Mouse (Mus musculus): ENCODE results near the gene Ckm.

Gene Ckm

DNA sequence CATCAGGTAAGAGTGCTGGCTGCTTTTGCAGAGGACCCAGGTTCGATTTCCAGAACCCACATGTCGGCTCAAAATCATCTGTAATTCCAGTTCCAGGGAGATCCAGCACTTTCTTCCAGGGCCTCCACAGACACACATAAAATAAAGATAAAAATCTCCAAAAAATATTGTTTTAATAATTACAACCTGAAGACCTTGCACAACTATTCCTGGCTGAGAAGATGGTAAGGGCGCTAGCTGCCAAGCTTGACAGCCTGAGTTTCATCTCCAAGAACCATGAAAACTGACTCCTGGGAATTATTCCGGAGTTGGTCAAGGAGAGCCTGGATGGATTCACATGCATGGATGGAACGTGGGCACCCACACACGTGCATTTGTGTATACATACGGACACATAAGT, at the start of gene Ckm:
TSS of gene Ckm (plus strand) at position 301 of the 400 bp plus-strand sequence.
- CTCF ChIA-PET = interaction anchor here (0.6 kb wide), 1 partner anchor 476 kb away, joined by 3 read pairs; no protein-coding TSS in a partner anchor

DNA sequence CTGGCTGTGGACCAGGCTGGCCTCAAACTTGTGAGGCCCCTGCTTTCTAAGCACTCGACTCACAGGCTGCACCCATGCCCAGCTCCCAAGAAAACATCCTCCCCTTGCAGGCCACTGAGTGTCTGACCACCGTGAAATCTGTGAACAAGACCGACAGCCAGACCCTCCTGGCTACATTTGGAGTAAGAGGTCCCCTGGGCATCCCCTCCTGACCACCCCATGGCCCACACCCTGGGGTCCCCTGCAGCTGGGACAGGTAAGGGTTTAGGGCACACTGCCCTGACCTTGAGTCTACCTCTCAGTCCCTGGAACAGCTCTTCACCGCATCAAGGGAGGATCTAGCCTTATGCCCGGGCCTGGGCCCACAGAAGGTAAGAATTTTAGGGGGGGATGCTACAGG, 49.6 kb upstream of the Ckm start:
- CTCF ChIA-PET = interaction anchor here (0.6 kb wide), 1 partner anchor 115 kb away, joined by 3 read pairs; no protein-coding TSS in a partner anchor

DNA sequence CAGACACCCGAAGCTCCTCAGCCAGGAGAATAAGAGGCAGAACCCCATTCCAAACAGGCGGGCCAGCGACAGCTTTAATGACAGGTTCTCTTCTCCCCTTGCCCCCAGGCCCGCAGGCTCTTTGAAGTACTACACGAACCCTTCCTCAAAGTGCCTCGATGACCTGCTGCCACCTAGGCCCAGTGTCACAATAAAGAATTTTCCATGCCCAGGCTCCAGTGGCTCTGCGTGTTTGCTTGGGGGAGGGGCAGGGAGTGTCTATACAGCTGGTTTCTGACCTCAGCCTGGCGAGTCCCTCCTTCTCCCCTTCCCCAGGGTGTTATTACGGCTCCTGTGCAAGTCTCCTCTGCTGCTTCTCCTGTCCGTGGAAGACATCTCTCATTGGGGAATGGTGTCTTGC, 48.3 kb upstream of the Ckm start:
- CTCF ChIA-PET = no interaction called here

DNA sequence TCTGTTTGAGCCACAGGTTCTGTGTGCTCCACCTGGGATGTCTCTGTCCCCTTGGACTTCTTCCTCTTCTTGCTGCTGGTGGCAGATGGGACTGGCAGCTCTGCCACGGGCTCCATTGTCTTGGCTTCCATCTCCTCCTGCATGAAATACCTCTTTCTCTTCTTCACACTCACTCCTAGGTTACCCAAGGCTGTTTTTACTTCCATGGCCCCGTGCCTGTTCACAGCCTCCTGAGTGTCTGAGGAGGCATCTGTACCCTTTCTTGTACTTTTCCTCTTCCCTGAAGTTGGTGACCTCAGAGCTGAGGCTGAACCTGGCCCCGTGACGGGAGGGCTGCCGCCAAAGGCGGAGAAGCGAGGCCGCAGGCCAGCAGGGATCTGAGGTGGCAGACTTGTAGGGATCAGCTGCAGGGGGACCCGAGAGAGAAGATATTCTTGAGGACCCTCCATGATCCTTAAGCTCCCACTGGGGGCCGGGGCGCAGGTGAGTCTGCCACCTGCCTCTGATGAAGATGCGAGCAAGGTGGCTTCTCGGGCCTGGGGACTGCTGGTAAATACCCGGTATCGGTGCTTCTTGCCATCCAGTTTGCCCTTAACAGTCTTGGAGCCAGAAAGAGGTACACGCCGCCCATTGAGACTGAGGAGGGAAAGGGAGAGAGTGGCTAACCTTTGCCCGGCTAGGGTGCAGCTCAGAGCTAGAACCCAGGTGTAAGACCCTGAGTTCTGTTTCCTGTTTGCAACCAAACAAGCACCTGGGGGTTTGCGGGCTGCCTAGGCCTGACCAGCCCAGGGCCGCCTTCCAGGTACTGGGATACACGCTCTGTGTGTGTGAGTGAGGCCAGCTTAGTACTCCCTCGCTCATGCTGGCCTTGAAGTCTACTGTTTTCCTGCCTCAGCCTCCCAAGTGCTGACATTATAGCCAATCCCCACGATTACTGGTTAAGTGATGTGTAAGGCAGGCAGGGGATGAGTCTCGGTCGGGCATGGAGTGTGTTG, 46.9 kb upstream of the Ckm start:
- CTCF ChIA-PET = no interaction called here

DNA sequence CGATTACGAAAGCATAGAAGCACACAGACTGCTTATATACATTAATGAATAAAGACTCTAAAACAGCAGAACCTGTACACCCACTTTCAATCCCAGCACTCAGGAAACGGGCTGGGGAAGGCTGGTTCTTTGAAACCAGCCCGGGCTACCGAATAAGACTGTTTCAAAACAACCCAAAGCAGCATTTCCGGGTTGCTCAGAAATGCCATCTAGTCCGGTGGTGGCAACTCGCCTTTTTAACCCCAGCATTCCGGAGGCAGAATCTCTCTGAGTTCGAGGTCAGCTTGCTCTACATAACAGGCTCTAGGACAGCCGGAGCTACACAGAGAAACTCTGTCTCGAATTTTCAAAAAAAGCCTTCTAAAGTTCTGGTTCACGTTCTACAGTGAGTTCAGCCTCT, 45.9 kb upstream of the Ckm start:
- CTCF ChIA-PET = no interaction called here

DNA sequence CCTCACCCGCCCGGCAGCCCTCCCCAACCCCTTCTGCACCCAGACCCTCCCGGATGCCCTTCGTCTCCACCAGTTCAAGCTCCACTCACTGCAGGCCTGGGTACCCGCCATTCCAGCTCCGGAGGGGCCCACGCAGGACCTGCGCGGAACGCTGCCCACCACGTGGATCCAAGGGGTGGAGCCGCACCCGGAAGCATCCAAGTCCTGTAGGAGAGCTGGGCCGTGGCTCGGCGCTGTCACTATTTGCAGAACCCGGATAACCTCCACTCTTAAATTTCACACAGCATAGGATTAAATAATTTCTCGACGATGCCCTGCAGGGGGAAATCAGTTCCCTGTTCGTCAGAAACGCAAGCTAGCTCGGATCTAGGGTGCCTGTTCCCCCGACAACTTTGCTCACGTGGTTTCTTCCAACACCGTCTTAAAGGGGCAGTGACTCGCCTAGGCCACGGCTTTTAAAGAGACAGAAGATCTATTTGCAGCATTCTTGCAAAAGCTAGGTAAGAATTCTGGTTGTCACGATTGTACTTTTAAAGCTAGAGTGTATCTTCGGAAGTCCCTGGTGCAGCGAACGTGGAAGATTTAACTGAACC, 45.2 kb upstream of the Ckm start, which contains the start of the genes Cd3eap and Ppp1r13l:
TSS of gene Cd3eap (minus strand) at position 185 of the 593 bp plus-strand sequence.
TSS of gene Ppp1r13l (plus strand) at position 451 of the 593 bp plus-strand sequence.
- CTCF ChIA-PET = interaction anchor here (0.7 kb wide), 1 partner anchor 9 kb away, joined by 3 read pairs; no protein-coding TSS in a partner anchor

DNA sequence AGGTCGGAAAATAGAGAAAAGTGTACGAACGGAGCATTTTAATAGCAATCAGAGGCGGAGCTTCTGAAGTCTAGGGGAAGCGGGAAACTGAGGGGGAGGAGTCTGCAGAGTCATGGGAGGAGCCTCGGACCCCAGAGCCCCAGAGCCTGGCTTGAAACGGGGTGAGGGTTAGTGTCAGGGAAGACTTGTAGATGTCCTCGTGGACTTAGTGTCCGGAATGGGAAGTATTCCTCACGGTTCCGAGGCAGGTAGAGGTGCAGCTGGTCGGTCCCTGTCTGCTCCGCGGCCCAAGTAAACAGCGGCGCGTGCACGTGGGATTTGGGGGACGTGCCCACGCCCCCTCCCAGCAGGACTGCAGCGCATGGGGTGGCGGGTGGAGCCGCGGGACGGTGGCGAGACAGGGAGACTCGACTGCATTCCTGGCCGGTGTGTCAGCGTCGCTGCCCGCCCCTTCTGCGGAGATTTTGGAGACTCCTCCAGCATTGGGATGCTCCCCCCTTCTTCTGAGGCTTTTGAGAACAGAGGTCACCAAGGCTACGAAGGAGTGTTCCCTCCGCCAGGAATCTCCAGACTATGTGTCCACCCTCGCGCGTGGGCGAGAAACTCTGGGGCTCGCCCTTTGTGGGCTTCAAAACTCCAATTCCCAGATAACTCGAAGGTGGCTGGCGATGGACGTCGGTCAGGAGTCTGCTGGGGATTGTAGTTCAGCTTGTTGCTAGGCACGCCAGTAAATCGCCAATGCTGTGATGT, 44.5 kb upstream of the Ckm start:
- CTCF ChIA-PET = no interaction called here

DNA sequence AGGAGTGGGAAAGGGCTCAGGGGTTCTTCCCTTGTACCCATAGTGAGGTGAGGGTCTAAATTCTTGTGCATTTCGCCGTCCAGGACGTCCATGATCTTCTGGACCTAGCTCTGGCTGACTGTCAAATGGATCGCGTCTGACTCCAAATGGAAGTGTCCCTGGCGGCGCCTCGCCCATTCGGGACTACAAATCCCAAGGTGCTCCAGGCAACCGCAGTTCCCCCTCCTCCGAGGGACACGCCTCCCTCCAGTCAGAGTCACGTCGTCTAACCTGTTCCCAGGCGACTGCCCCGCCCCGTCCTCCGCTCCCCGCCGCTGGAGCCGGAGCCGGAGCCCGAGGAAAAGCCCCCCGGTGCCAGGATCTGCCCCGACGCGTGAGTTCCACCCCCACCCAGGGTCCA, 43.6 kb upstream of the Ckm start:
- CTCF ChIA-PET = no interaction called here

DNA sequence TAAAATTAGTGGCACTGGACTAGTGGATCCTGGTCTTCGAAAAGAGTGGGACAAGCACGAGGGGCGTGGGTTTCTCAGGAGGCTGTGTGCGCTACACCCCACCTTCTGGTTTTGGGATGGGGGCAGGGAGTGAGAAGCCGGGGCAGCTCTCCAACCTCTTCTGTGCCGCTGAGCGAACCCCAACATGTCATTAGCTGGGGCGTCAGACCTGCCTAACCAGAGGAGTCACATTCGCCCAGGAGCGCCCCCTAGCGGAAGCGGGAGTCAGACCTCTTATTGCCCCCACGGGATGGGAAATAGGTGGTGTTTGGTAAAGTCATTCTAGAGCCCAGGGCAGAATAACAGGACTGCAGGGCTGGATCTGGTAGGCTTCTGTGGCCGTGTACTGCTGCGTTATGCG, 42.9 kb upstream of the Ckm start:
- CTCF ChIA-PET = interaction anchor here (0.5 to 1.5 kb wide), 2 partner anchors 10 to 65 kb away, joined by 4 to 6 read pairs; no protein-coding TSS in a partner anchor

DNA sequence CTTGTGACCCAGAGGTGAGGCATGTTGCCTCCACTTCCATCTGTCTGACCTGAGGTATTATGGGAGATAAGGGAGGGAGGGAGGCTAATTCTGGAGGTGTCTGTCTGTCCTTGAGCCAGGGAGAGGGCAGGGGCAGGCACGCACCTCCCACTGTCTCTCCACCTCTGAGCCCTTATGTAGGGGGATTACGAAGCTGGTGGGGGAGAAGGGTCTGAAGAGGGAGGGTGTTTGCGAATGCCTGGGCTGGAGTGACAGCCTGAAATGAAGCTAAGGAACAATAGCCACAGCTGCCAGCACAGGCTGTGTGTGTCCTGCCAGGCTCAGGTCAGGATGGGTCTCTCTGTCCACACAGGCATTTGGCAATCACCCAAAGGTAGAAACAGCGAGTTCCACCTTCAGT, 42.3 kb upstream of the Ckm start:
- CTCF ChIA-PET = interaction anchor here (0.6 to 1.5 kb wide), 2 partner anchors 9 to 30 kb away, joined by 4 to 18 read pairs; no protein-coding TSS in a partner anchor

DNA sequence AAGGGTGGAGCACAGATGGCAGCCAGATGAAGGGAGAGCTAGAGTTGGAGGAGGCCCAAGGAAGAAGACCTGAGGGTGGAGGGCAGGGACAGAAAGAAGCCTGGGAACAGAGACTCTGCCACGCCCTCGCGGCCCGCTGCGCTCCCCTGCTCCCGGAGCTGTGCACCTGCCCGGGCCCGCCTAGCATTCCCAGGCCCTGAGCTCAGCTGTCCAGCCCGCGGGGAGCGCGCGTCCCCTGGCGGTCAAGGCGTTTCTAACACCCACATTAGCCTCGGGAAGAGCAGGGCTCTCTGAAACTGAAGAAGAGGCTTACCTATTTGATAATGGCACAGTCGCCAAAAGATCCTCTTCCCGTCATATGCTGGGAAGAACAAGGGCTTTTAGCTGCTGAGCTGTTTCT, 40.7 kb upstream of the Ckm start:
- CTCF ChIA-PET = interaction anchor here (0.9 to 1.4 kb wide), 3 partner anchors 54 to 83 kb away, joined by 3 to 5 read pairs (median 4); partner anchors contain the start of gene Fosb

DNA sequence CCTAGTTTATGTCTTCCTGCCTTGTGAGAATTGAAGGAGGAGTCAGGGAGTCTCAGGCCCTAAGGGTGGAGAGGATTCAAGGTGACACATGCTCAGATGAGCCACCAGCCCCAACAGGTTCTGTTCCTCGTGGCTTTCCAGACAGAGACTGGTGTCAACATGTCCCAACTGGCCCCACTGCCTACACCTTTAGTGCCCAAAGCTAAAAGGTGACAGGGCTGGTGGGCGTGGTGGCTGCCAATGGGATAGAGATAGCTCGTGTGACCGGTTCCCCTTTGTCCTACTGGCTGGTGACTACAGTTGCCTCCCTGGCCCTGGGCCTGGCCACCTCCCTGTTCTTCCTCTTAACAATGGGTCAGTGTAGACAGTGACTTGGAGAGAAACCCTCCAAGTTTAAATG, 39.2 kb upstream of the Ckm start:
- CTCF ChIA-PET = no interaction called here

DNA sequence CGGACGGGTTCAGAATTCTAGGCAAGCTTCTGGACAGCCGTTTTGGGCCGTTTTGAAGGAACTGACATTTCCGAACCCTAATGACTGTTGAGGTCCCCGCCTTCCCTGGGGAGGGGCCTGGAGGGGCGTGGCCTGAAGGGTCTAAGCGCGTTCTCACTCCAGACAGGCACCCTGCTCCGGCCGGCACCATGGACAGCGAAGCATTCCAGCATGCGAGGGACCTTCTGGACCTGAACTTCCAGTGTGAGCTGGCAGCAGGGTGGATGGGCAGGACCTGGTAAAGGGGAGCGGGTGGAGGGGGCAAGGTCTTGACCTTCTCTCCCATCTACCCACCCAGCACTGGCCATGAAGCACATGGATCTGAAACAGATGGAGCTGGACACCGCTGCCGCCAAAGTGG, 36.2 kb upstream of the Ckm start:
- CTCF ChIA-PET = no interaction called here

DNA sequence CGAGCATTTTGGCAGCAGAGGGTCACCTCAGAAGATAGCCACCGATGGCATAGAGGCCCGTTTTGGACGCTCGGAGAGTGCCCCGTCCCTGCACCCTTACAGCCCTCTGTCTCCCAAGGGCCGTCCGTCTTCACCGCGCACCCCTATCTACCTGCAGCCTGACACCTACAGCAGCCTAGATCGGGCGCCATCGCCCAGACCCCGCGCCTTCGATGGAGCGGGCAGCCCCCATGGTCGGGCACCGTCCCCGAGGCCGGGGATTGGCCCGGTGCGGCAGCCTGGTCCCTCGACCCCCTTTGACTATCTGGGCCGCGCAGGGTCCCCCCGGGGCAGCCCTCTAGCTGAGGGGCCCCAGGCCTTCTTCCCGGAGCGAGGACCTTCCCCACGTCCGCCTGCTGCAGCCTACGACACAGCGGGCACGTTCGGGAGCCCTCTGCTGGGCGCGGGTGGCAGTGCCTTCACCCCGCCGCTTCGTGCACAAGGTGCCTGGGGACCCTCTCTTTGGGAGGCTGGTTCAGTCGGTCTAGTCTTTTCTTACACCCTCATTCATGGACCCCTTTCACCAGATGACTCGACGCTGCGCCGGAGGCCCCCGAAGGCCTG, 34.7 kb upstream of the Ckm start:
- CTCF ChIA-PET = interaction anchor here (0.6 kb wide), 1 partner anchor 343 kb away, joined by 4 read pairs; no protein-coding TSS in a partner anchor

DNA sequence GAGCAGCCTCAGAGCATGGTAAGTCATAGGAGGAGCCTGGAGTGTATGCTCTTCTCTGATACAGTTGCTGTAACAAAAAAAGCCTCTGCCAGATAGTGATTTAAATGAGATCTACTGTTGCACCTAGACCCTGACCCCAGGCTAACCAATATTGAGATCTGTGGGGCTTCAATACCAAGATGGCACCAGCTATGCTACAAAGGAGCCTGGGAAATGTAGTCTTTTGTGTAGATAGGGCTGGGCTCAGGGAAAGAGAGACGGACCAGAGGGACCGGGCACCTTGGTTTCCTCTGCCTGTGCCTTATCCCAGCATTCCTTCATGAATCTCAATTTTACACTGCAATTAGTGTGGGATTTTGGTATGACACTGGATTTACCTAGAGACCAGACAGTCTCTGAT, 31.2 kb upstream of the Ckm start:
- CTCF ChIA-PET = no interaction called here

DNA sequence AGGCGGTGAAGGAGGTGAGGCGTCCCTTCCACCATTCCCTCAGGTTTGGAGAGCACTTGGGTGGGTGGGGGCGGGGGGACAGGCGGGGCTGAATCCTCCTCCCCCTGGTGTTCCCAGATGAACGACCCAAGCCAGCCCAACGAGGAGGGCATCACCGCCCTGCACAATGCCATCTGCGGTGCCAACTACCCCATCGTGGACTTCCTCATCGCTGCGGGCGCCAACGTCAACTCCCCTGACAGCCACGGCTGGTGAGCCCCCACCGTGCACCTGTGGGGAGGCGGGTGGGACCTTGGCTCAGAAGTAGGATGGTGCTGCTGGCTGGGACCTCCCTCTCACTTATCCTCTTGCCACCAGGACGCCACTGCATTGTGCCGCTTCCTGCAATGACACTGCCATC, 29.2 kb upstream of the Ckm start:
- CTCF ChIA-PET = no interaction called here

DNA sequence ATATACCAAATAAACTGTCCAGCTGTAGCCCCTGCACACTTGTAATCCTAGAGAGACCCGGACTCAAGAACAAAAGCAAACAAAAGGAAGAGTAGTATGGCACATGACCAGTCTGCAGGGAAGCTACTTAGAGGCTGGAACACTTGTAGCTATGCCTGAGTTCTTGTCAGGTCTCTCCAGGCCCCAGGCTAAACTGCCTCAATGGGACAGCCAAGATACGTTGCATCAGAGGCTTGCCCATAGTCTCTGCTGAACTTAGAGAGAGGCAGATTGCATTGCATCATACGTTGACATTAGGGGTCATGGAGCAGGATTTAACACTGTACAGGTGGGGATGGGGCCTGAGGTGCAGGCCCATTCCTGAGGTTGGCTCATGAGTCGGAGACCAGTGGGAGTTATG, 28.6 kb upstream of the Ckm start:
- CTCF ChIA-PET = no interaction called here

DNA sequence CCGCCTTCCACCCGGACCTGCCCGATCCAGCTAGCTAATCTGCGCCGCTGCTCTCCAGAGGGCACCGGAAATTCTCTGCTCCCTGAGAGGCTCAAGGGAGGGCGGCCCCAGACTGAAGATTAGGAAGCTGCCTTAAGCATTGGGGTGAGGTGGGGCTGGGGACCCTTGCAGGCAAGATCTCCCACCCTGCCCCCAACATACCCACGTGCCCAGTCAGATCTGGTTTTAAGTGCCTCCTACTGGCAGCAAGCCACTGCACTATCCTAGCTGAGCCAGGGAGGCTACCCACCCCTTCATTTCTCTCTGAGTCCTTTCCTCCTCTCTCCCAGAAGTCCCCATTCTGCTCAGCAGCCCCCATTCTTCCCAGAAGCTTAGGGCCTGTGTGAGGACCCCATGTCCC, 26.5 kb upstream of the Ckm start:
- CTCF ChIA-PET = no interaction called here

DNA sequence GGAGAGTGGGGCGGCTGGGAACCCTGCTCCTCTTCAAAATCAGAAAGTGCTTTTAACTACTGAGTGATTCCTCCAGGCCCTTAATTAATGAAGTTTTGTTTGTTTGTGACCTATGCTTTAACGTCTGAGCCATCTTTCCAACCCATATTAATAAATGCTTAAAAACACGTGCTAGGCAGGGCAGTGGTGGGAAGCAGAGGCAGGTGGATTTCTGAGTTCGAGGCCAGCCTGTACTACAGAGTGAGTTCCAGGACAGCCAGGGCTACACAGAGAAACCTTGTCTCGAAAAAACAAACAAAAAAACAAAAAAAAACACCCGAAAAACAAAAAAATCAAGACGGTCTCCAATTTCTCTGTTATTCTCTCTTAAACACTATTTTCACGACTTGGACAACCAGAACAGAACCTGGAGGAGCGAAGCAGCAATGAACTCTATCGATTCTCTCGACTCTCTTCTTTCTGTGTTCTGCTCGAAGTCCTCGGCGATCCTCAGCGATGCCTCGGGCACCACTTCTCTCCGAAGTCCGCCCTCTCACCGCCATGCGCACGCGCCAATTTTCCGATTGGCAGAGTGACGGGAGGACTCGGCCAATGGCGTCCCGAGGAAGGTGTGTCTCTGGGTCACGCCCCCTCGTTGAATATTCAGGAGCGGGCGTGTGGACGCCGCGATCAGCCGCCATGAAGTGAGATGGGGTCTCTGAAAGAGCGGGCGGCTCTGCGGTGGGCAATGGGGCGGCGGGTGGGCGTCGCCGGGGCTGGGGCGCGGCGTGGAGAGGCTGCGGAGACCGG, 23.0 kb upstream of the Ckm start, which contains the start of gene Ercc2:
TSS of gene Ercc2 (plus strand) at position 634 of the 789 bp plus-strand sequence.
- CTCF ChIA-PET = no interaction called here

DNA sequence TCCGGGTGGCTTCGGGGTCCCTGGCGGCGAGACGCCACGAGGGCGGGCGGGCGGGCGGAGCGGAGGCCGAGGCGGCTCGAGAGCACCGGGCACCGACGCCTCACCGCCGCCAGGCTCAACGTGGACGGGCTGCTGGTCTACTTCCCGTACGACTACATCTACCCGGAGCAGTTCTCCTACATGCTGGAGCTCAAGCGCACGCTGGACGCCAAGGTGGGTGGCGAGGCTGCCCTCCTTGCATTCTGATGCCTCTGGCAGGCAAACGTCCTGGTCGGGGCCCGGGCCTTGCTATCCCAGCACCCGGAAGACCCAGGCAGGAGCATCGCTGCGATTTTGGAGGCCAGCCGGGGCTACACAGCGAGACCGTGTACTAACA, 22.4 kb upstream of the Ckm start:
- CTCF ChIA-PET = no interaction called here

DNA sequence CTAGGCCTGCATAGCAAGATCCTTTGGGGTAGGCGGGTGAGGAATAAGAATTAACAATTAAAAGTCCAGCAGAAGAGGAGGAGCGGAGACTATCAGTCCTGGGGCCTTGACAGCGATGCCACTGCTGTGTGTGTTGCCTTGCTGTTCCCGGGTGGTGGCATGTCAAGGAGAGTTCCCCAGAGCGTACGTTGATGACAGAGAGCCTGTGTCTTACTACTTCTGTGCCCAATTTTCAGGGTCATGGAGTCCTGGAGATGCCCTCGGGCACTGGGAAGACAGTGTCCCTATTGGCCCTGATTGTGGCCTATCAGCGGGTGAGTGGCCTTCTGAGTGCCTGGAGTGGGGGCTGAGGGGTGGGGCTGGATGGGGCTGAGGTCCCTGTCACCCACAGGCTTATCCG, 20.9 kb upstream of the Ckm start:
- CTCF ChIA-PET = no interaction called here
